Mouse (Mus musculus) cortical plate, adult 2 months (tissue): ENCODE measurements around the gene Slco1a5.

Experiments
- CTCF ChIP-seq: fragments of 200-500 bp; IDR thresholded peaks from 2 replicates; pipeline ENCODE4 v1.5.1; 2011; ENCODE audit warnings: mild to moderate bottlenecking, control low read depth, low read length; ENCODE audit not compliant: insufficient read depth; ENCODE audit errors: extremely low read depth
- POLR2A ChIP-seq: fragments of 200-500 bp; IDR thresholded peaks from 2 replicates; pipeline ENCODE4 v1.6.1; 2011; ENCODE audit warnings: mild to moderate bottlenecking, low read length, control low read depth; ENCODE audit not compliant: insufficient read depth; ENCODE audit errors: extremely low read depth

DNA sequence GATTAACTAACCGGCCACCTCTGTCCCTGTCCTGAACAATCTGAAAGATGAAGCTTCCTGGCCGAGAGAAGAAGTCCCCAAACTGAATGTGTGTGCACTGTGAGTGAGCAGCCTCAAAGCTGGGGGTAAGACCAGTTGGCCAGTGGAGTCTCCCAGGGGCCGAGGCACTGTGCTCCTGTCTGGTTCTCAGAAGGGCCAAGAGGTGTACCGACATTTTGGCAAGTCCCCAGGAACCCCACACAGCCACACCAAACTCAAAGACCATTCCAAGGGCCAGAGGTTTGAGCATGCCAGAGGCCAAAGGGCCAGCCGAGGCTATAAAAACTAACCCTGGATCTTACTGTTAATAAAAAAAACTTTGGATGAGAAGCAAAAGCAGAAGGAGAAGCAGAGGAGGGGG is 8.5 kb downstream of the Slco1a5 start:
- TF ChIP-seq CTCF = no peak
- no peak for TF ChIP-seq POLR2A
